Mouse (Mus musculus): ENCODE data around the gene Mgrn1. TPM values are rescaled to one million over a fixed set of nuclear protein-coding genes. Genes with fewer than 3 reads are reported as not detected.

Gene Mgrn1
- total and polyA plus RNA-seq, 3 experiments, result 8.4 to 25.0 TPM; not detected in 1

GRCm38 (mm10) chr16:4879101-4879707 is 6.8 kb upstream of the Mgrn1 start:
- Histone ChIP-seq H3K9me3 (replicated peaks; ENCODE audit: insufficient read depth, low read length) (no peaks in the 10 kb centered on the region), H3K4me3 (ENCODE audit: control insufficient read depth in 1 of 2, insufficient read depth in 1 of 2, low read depth in 2 of 2, low read length in 2 of 2) (peak overlapping the region; percentile 83 to 92), H3K9ac (ENCODE audit: control insufficient read depth, low read depth, low read length, poor library complexity, severe bottlenecking) (peak overlapping the region; percentile 90), H3K27ac (ENCODE audit: control insufficient read depth, low read depth, low read length) (peak overlapping the region; percentile 93), H3K27me3 (ENCODE audit: control insufficient read depth in 1 of 2, insufficient read depth in 2 of 2, low read length in 2 of 2) (no peaks in the 10 kb centered on the region), H3K36me3 (ENCODE audit: control insufficient read depth in 1 of 2, insufficient read depth in 2 of 2, low read length in 2 of 2) (peaks cover 0 to 7% of the 10 kb centered on the region in 2 experiments; a peak in 2 of 4 replicates), H3K4me1 (ENCODE audit: control insufficient read depth in 1 of 2, insufficient read depth in 2 of 2, low read length in 2 of 2) (peaks cover 2 to 25% of the 10 kb centered on the region in 2 experiments; a peak in 3 of 4 replicates), H3K79me2 (ENCODE audit: control insufficient read depth, insufficient read depth, low read length, poor library complexity) (peaks cover 19% of the 10 kb centered on the region)
- TF ChIP-seq POLR2AphosphoS5 (IDR thresholded peaks at IDR 0.05; ENCODE audit: borderline replicate concordance, low read depth, low read length) (peak; percentile 57; the same call in 1 of the 2 replicates), GATA1 (IDR thresholded peaks at IDR 0.05; ENCODE audit: low read depth, low read length) (no peak), ELF1 (IDR thresholded peaks at IDR 0.05; ENCODE audit: low read depth, low read length) (no peak), BHLHE40 (IDR thresholded peaks at IDR 0.05; ENCODE audit: borderline replicate concordance, low read depth, low read length) (0 out of 2 replicates have a peak, but pooled peaks have one; percentile 2), SIN3A (IDR thresholded peaks at IDR 0.05; ENCODE audit: low read length) (0 out of 2 replicates have a peak, but pooled peaks have one; percentile 22), USF2 (IDR thresholded peaks at IDR 0.05; ENCODE audit: borderline replicate concordance in 1 of 2, insufficient read depth in 1 of 2, low read depth in 1 of 2, low read length in 2 of 2) (no peak), CHD1 (IDR thresholded peaks at IDR 0.05; ENCODE audit: low read depth, low read length) (no peak), CHD2 (IDR thresholded peaks at IDR 0.05; ENCODE audit: low read length) (no peak), TAL1 (IDR thresholded peaks at IDR 0.05; ENCODE audit: low read length) (no peak), ZNF384 (IDR thresholded peaks at IDR 0.05; ENCODE audit: low read depth, low read length) (no peak), USF1 (IDR thresholded peaks at IDR 0.05; ENCODE audit: low read depth, low read length) (no peak), RAD21 (IDR thresholded peaks at IDR 0.05; ENCODE audit: low read depth, low read length) (no peak), NRF1 (IDR thresholded peaks at IDR 0.05; ENCODE audit: insufficient read depth, low read depth, low read length, poor library complexity, severe bottlenecking) (no peak), POLR2AphosphoS2 (IDR thresholded peaks at IDR 0.05; ENCODE audit: low read length) (no peak)
- peak; percentile 72 for DNase-seq (ENCODE audit: low read depth, low spot score)

DNA sequence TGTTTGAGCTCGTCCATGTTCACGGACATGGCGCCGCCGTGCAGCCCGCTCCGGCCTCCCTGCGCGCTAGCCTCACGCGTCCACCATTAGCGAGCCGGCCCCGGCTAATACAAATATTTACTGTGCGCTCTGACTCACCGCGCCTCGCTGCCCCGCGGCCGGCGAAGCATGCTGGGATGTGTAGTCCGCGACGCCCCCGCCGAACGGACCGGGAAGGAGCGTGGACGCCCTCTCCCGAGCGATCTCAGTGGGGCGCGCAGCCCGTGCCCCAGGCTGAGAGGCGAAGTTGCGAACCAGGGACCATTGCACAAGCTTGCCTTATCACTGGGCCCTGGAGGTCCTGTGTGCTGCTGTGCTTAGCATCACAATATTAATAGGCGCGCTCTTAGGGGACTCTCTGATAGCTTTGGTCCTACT is 6.3 kb upstream of the Mgrn1 start:
- peaks cover 0 to 7% of the 10 kb centered on the region in 2 experiments; a peak in 2 of 4 replicates for H3K36me3 ChIP-seq (ENCODE audit: control insufficient read depth in 1 of 2, insufficient read depth in 2 of 2, low read length in 2 of 2)
- peak overlapping the region; percentile 93 for H3K27ac ChIP-seq (ENCODE audit: control insufficient read depth, low read depth, low read length)
- H3K79me2 ChIP-seq (ENCODE audit: control insufficient read depth, insufficient read depth, low read length, poor library complexity), result peaks cover 19% of the 10 kb centered on the region
- peak overlapping the region; percentile 90 for H3K9ac ChIP-seq (ENCODE audit: control insufficient read depth, low read depth, low read length, poor library complexity, severe bottlenecking)
- H3K4me3 ChIP-seq (ENCODE audit: control insufficient read depth in 1 of 2, insufficient read depth in 1 of 2, low read depth in 2 of 2, low read length in 2 of 2), result peak overlapping the region; percentile 83 to 92
- no peaks in the 10 kb centered on the region for H3K27me3 ChIP-seq (ENCODE audit: control insufficient read depth in 1 of 2, insufficient read depth in 2 of 2, low read length in 2 of 2)
- DNase-seq (ENCODE audit: low read depth, low spot score), result peak; percentile 90
- no peaks in the 10 kb centered on the region for H3K9me3 ChIP-seq (replicated peaks; ENCODE audit: insufficient read depth, low read length)
- peaks cover 2 to 25% of the 10 kb centered on the region in 2 experiments; a peak in 3 of 4 replicates for H3K4me1 ChIP-seq (ENCODE audit: control insufficient read depth in 1 of 2, insufficient read depth in 2 of 2, low read length in 2 of 2)
- TF ChIP-seq SIN3A (IDR thresholded peaks at IDR 0.05; ENCODE audit: low read length) (peak; percentile 91), RCOR1 (IDR thresholded peaks at IDR 0.05; ENCODE audit: low read depth, low read length) (no peak), E2F4 (IDR thresholded peaks at IDR 0.05; ENCODE audit: borderline replicate concordance, low read depth, low read length) (no peak), MEF2A (IDR thresholded peaks at IDR 0.05; ENCODE audit: extremely low read depth, insufficient replicate concordance, low read depth, low read length, poor library complexity, severe bottlenecking) (no peak), NELFE (IDR thresholded peaks at IDR 0.05; ENCODE audit: low read depth, low read length) (peak; percentile 66), ZKSCAN1 (IDR thresholded peaks at IDR 0.05; ENCODE audit: low read depth, low read length) (no peak), ZNF384 (IDR thresholded peaks at IDR 0.05; ENCODE audit: low read depth, low read length) (no peak), CTCF (IDR thresholded peaks at IDR 0.05 in 2 of 3, conservative IDR thresholded peaks at IDR 0.05 in 1 of 3; ENCODE audit: control insufficient read depth in 1 of 3, insufficient read depth in 1 of 3, low read depth in 2 of 3, low read length in 3 of 3, poor library complexity in 1 of 3, severe bottlenecking in 1 of 3) (peak in 2 of 3 experiments; percentile 24 to 33; a peak in 4 of 6 replicates), GABPA (IDR thresholded peaks at IDR 0.05; ENCODE audit: low read depth, low read length) (no peak), RAD21 (IDR thresholded peaks at IDR 0.05; ENCODE audit: low read depth, low read length) (no peak; the same call in 1 of the 2 replicates), MAX (IDR thresholded peaks at IDR 0.05; ENCODE audit: low read length) (peak; percentile 82), KAT2A (conservative IDR thresholded peaks at IDR 0.05; ENCODE audit: low read depth, low read length) (peak; percentile 71), ETS1 (IDR thresholded peaks at IDR 0.05; ENCODE audit: low read depth, low read length) (peak; percentile 53; the same call in 1 of the 2 replicates), NRF1 (IDR thresholded peaks at IDR 0.05; ENCODE audit: insufficient read depth, low read depth, low read length, poor library complexity, severe bottlenecking) (peak; percentile 51; the same call in 1 of the 2 replicates), MAFK (IDR thresholded peaks at IDR 0.05; ENCODE audit: borderline replicate concordance, low read depth, low read length) (no peak), MXI1 (IDR thresholded peaks at IDR 0.05; ENCODE audit: low read depth, low read length) (peak; percentile 78), SMC3 (IDR thresholded peaks at IDR 0.05; ENCODE audit: low read depth, low read length) (peak; percentile 1; the same call in 1 of the 2 replicates), USF1 (IDR thresholded peaks at IDR 0.05; ENCODE audit: low read depth, low read length) (peak; percentile 40; the same call in 1 of the 2 replicates), TBP (IDR thresholded peaks at IDR 0.05; ENCODE audit: low read depth, low read length) (no peak), POLR2A (IDR thresholded peaks at IDR 0.05; ENCODE audit: control insufficient read depth in 1 of 2, insufficient read depth in 1 of 2, low read depth in 1 of 2, low read length in 2 of 2, poor library complexity in 1 of 2) (peak; percentile 50 to 81; a peak in 3 of 4 replicates), CHD1 (IDR thresholded peaks at IDR 0.05; ENCODE audit: low read depth, low read length) (peak; percentile 78; the same call in 1 of the 2 replicates)
